Mouse (Mus musculus) frontal cortex, postnatal 25 days (tissue): ENCODE results near the gene Fgfr2.
A peak's percentile ranks its signal among the peaks of the same experiment; 100 is the strongest.

Source experiments
- DNase-seq, 2 experiments: peaks; one replicate each; pipeline ENCODE4 v3.0.0; 2022; ENCODE audit warnings: low spot score in 2 of 2

Gene Fgfr2

DNA sequence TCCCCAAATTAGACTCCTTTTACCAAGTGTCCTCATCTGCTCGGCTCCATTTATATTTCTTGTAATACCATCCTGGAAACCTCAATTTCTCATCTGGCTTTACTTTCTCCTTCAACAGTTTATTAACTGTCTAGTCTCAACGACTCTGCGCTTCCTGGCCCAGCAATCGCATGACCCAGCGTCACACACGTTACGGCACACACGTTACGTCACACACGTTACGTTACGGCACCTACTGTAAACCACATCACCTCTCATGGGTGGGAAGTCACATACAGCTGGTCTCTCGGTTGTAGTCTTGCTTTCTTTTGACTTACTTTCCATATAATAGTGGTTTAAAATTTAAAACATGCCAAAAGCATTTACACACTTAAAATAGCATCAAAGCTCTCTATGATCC lies 1767.0 kb downstream of the Fgfr2 start:
- no peak for DNase-seq

DNA sequence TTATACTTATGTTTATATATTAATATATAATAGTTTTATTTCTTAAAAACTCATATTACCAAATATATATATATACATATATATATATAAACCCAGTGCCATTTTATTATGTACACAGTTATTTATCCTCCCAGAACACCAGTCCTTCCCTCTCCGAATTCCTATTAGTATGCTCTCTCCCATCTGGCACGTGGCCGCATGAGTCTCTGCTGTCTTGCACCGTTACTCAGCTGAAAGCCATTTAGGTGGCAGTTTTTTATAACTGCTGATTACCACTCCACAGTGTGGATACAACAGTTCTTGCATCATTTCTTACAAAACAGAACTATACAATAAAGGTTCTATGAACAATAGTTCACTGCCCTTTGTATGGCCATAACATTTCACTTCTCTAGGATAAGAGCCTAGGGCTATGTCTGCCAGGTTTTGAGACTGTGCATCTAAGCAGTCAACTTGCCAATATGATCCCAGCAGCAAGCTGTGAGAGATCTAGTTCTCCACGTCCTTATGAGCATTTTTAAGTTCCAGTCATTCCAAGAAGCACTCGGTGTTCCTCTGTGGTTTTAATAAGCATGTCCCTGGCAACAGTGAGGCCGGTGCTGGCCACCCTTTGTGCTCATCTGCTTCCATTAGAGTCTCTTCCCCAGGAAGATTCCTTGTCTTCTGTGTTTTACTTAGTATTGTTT lies 1777.2 kb downstream of the Fgfr2 start:
- DNase-seq: no peak

DNA sequence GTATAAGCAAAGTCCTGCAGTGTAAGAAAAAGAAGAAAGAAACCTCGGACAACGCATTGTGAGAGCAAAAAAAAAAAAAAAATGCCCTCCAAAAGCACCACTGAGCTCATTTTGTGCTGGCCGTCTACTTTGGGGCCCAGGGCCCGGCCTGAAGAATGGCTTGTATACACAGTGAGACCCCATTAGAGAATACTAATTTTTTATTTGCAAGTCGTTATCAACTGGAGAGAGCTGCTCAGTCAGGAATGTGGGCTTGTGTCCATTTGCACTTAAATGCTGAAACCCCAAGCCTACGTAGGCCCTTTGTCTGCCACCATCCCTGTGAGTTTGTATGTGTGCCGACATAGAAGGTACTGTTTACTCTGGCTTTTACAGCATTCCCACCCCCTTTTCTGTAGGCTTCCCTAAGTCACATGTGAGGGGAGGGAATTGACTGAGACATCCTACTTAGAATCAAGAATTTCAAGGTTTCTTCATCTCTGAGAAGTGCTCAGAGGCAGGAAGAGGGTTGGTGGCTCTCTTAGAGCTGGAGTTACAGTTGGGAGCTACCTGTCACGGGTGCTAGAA lies 1785.6 kb downstream of the Fgfr2 start:
- DNase-seq: no peak

DNA sequence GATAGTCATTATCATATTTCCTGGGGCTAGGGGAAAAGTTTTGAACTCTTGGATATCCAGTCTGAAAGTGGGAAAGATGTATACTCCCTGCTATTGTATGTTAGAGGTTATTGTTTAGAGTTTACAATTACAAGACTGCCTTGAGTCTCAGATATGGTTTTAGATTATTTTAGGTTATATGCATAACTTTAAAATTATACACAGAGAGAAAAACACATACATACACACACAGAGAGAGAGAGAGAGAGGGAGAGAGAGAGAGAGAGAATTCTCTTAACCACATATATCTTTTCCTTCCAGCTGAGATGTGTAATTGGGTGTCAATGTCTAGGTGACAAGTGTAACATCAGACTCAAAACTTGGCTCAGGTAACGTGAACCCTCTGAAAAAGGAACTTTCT lies 1789.6 kb downstream of the Fgfr2 start, which contains the start of gene Fam24a:
TSS of gene Fam24a (plus strand) at position 301 of the 400 bp plus-strand sequence.
- DNase-seq: no peak

DNA sequence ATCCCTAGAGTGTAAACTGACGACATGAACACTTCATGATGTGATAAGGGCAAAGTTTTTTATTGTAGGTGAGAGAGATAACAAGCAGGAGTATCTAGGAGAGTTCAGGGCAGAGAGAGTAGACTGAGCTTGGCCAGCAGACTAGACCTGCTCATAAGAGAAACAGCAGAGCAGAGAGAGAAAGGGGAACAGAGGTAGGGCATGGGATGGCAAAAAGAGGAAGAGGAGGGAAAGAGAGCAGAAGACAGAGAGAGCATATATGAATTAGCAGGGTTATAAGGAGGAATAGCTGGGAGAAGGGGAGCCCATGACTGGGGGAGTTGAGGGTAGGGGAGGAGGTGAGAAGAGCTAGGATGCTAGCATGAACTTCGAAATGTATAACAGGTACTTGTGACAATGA lies 1791.5 kb downstream of the Fgfr2 start:
- DNase-seq: no peak

DNA sequence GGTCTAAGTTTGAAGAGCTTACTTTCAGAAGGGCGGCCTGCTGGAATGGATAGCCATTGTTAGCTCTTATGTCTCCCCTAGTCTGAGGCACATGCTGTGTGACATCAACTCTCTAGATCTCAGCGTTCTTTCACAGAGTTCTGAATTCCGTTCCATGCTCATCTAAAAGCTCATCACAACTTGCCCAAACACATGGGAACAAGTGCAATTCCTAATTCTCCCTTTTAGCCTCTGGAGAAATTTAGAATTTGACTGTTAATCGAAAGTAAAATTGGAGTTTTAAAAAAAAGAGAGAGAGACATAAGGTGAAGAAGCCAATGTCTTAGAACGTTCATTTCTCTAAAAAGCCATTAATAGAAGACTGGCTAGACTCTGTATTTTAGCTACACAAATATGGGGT lies 1793.7 kb downstream of the Fgfr2 start, which contains the start of gene Fam24b:
TSS of gene Fam24b (minus strand) at position 101 of the 400 bp plus-strand sequence.
- DNase-seq: no peak

DNA sequence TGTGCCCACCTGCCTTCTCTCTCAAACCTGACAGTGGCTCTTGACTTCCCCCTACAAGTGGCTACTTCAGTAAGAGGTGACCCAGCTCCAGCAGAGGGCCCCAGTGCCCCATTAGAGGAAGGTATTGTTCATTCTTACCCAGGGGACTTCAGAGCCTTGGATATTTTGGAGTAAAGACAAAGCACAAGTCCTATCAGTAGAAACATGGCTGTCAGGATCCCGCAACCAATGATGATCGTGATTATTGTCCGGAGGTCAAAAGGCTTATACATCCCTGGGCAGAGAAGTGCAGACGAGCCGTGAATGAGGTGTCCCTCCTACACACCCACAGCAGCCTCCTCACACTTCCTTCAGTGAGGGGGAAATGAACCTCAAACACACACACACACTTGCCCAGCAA lies 1796.1 kb downstream of the Fgfr2 start:
- DNase-seq: no peak

DNA sequence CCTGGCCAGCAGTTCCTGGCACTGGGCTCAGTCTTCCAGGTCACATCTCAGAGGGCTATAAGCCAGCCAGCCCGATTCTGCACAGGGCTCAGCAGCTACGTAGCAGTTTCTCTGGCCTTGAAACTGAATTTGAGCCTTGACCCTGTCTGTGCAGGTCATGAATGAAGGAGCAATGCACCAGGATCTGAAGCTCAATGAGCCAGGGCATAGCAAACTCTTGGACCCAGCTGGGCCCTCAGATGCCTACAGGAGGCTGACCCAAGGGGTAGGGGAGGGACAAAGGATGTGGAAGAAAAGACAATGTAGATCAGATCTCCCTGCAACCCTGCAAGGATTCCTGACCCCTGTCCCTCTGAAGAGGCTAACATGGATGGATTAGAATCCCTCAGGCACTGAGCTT lies 1801.0 kb downstream of the Fgfr2 start, which contains the start of gene Cuzd1:
TSS of gene Cuzd1 (minus strand) at position 101 of the 400 bp plus-strand sequence.
- no peak for DNase-seq

DNA sequence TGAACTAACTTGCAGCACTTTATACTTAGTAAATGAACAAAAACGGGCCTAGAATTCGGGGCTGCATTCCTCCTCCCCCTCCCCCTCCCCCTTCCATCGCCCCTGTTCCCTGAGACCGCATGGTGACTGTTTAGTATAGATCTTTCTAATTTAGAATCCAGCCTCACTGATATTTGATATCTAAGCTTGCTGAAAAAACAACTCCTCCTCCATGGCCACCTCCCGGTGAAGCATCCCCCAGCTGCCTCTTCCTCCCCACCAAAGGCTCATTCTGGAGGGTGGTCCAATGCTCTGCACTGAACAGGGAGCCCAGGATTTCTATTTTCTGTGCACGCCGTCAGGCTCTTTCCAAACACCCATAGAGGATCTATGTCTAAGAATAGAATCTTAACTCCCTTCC lies 1804.8 kb downstream of the Fgfr2 start:
- no peak for DNase-seq

DNA sequence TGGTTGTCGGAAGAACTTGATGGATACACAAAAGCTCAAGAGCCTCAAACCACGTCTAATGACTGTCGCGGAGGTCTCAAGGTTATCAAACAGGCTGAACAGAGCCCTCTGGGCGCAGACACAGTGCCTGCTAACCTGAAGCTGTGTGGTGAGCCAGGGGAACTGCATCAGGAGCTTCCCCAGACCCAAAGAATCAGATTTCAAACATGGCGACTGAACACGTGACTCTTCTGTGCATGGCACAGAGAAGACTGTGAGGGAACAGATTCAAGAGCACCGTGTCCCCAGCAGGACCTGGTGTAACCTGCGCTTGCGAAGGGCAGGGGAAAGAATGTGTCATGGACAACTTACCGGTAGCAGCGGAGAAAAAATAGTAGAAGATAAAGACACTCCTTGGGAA lies 1805.6 kb downstream of the Fgfr2 start:
- DNase-seq: no peak

DNA sequence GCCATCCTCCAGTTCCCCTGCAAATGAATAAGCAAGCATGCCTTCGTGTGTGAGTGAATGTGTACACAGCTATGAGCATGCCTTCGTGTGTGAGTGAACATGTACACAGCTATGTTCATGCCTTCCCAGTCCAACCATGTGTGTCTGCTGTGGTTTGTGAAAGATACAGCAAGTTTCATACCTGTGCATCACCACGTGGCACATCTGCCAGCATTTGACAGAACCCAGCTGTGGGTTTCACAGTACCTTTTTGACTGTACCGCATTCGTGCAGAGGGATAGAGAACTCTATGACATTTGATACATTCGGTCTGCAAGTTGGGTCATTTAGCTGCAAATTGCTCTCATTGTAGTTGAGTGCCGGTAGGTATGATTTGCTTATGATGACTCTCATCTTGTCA lies 1808.7 kb downstream of the Fgfr2 start:
- no peak for DNase-seq

DNA sequence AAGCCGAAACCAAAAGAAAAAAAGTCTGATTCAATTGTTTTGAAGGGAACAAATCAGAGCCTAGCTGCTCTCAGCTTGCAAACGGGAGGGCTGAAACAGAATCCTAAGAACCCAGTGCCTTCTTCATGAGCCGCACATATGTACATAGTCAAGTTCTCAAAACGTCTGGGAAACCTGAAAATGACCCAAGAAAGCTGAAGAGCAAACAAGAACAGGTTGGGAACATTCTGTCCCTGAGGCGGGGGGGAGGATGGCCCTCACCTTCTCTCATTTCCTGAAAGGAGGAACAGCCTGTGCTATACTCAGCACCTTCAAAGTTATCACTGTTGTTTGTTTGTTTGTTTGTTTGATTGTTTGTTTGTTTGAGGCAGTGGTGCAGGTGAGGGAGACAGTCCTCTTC lies 1816.4 kb downstream of the Fgfr2 start:
- DNase-seq: no peak

DNA sequence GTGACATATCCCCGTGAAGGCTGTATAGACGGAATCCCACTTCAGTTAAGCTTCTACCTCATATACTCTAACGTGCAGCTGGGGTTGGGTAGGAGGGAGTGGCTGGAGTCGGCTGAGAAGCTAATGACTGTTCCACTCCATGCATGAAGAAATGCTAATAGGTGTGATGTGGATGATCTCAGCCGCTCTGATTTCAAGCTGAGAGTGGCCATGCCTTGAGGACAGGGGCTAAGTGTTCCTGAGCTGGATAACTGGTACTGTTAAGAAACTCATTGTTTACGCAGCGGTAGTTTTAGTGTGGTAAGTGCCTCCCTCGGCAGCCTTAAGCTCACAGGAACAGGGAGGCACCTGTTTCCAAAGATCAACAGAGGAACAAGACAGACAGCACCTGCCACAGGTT lies 1819.8 kb downstream of the Fgfr2 start:
- DNase-seq: no peak

DNA sequence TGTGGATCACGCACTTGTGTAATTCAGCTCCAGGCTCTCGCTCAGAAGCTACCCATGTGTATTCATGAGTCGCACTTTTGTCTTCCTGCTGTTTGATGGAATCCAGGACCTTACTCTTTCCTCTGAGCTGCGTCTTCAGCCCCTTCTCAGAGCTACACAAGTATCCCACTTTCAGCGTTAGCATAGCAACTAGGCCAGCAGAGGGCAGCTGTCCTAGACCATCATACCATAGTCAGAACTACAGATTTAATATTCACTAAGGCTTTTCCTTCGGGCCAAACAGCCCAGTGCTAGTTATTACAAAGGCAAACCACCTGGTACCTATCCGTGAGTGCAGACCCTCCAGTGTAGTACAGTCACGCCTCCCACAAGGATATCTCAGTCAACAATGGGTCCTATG lies 1826.0 kb downstream of the Fgfr2 start:
- DNase-seq: no peak

DNA sequence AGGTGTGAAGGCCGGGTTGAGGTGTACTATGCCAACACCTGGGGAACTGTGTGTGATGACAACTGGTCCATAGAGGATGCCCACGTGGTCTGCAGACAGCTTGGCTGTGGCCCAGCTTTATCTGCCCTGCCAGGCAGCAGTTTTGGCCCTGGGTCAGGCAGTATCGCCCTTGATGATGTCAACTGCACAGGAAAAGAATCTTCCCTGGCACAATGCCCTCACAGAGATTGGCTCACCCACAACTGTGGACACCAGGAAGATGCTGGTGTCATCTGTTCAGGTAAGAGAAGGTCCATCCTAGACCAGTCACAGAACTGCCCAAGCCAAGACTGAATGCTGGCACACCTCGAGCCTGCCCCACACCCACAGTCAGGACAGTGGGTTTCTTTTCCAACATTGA lies 1857.3 kb downstream of the Fgfr2 start:
- DNase-seq: no peak

DNA sequence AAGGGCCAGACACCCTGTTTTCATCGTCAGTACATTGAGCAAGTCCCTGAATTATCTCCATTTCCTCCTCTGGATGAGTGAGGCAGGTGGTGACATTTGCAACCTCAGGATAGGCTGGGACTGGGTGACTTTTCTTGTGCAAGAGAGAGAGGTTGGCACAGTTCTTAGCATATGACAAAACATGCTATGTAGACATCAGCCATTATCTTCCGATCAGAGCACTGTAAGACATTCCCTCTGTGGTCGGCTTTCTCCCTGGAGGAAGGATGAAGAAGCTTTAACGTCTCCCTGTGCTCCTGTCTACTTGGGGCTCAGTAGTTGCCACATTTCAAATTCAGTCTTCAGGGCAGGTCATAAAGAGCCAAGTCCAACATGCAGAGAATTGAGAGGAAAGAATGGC lies 1858.9 kb downstream of the Fgfr2 start:
- DNase-seq: no peak

DNA sequence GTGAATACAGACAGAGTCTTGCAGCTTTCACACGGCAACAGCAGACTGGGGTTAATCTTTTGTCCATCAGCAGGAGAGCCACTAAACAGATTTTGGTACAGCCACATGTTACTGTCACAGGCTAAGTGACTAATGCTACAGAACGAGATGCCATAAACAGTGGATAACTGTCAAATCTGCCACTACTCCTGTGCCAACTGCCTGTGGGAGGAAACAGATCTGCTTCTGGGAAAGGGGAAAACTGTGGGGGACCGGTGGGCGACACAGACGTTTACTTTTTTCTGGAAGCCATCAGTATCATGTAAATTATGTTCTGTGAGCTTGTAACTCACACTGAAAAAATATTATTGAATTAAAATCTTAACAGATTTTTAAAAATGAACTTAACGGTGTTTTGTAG lies 1862.2 kb downstream of the Fgfr2 start:
- DNase-seq: peak in 1 of 2 experiments; percentile 5

DNA sequence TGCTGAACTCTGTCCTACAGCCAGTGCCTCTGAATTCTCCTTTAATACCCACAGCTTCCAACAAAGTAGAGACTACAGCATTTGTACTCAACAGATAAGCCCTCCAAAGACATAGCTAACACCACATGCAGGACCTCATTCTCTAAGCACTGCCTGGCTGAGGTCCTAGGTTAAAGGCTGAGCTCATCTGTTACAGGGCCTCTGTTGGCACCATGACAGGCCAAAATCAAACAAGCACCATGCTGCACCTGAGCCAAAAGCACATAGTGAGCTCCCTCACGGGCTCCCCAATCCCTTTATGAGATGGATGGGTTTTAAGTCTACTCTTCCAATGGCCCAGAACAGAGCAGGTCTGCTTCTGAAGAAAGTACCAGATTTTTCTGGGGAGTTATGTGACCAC lies 1865.8 kb downstream of the Fgfr2 start:
- no peak for DNase-seq

DNA sequence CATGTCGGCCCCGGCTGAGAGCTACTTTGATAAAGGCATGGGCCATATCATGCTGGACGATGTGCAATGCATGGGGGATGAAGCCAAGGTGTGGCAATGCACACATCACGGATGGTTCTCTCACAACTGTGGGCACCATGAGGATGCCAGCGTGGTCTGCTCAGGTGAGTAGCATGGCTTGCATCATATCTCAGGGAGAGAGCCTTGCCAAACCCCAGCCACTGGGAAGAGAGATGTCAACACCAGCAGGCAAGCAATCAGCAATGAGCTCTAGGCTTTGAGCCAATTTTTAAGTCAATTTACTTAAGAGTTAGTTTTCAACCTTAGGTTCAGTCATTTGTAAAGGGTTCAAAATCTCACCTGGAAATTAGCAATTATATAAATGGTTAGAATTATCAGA lies 1866.3 kb downstream of the Fgfr2 start:
- DNase-seq: no peak

DNA sequence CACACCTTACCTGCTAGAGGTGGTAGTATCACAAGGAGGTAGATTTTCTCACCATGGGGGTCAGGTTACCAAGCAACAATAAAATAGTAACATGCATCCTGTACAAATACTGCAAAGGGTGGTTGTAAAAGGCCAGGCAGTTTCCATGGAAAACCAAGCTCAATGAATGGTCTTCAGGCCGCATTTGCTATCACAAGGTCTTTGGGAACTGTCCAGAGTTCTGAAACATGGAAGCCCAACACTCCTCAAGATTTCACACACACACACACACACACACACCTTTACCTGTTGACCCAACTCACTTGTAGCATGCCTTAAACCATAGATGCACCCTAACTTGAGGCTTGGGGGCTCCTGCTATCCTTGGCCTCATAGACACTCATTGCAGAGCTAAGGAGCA lies 1878.2 kb downstream of the Fgfr2 start:
- no peak for DNase-seq

DNA sequence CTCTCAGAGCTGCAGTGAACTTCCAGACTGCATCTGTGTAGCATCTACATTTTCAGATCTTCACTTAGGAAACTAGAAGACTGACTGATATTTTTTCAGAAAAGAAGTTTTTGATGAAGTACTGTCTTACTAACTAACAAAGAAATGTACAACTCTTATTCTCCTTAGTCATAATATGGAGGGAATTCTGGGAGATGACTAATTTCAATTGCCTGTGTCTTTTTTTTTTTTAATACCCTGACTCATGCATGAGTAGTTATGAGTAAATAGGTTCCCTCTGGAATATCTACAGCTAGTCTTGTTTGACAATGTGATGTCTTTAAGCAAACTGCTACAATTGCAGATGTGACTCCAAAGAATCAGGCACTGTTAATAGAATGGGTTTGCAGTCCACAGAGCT lies 1887.1 kb downstream of the Fgfr2 start:
- DNase-seq: no peak

DNA sequence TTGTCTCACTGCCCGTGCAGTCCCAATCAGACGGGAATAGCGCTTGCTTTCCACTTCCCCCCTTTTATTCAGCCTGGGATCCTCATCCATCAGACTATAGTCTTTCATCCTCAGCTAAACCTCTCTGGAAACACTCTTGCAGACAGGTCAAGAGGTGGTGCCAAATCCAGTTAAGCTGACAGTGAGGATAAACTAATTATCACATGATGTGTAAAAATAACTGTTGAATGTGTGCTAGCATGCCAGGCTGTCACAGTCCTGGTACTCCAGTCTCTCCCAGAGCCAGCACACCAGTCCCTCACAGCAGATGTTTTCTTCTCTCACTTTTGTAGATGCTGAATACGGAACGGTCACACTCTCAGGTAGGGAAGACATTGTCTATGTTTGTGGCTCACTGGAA lies 1900.1 kb downstream of the Fgfr2 start:
- no peak for DNase-seq

DNA sequence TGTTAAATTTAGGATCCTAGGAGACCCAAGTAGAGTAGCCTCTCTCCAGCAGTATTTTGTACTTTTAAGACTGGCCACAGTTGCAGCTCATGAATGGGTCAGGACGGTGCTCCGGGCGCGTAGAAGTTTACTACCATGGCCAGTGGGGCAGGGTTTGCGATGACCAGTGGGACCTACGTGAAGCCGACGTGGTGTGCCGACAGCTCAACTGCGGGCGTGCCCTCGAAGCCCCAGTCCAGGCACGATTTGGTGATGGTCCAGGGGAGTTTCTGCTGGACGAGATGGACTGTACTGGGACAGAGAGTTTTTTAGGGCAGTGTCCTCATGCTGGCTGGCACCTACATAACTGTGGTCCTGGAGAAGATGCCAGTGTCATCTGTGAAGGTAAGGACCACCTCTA lies 1935.2 kb downstream of the Fgfr2 start:
- no peak for DNase-seq

DNA sequence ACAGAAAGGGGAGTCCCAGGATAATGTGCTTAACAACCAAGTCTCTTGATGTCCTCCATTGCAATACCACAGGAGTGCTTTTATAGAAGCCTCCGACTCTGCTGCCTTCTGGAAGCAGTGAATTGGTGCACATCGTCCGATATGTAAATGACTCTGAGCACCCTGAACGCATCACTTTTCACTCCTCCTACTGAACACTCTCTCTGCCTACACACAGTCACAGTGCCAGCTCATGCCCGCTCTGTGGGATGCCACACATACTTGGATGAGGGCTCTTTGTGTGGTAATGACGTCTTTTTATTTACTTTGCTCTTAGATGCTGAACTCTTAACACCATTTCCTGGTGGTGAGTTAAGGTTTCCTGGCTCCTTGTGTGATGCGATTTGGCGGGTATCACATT lies 1936.1 kb downstream of the Fgfr2 start:
- peak; percentile 5 to 25 for DNase-seq
